Mouse (Mus musculus) ovary, postnatal 36 days (tissue): ENCODE measurements around the gene Cbwd1.

Source experiments
- DNase-seq: peaks from one replicate; pipeline ENCODE4 v3.0.0; 2022; ENCODE audit warnings: low spot score, mixed read lengths

Gene Cbwd1

DNA sequence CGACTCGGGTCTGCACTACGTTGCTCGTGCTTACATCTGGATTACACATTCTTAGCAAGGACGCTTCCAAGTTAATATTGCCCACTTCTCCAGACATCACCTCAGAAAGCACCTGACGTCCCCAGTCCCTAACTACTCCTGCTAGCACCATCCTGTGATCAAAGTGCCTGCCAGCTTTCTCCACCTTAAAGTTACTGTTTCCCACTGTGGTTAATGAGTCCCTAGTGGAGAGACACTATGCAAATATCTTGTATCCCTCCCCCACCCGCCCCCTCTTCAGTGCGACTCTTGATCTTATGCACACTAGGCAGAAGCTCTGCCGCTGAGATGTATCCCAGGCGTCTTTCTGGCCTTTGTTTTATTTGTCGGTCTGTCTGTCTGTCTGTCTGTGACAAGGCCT lies 16.6 kb upstream of the Cbwd1 start:
- no peak for DNase-seq

DNA sequence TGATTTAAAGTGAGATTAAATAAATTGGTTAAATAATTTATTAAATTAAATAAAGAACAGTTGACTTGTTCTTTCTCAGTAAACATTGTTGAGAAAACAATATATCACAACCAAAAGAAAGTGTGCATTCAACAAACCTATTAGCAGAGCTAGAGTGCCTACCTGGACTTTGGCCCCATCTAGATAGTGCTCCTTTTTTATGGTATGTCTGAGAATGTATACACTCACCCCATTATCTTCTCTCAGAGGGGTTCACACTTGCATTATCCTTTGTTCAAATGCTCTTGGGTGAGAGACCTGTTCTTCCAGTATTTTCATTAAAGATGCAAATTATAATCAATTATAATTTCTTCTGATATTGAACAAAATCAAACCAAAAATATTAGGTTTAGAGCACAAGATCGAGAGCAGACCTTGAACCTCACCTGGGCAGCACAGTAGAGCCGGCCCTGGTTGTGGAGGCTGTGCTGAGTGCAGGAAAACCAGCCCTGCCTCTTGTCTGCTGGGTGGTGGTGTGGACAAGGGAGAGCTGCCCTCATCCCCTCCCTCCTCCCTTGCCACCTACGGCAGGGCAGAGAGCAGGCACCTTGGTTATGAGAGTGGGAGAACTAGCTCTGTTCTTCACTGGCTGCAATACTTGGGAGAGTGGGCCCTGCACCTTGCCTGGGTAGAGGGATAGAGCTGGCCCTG lies 11.4 kb upstream of the Cbwd1 start:
- DNase-seq, result no peak

DNA sequence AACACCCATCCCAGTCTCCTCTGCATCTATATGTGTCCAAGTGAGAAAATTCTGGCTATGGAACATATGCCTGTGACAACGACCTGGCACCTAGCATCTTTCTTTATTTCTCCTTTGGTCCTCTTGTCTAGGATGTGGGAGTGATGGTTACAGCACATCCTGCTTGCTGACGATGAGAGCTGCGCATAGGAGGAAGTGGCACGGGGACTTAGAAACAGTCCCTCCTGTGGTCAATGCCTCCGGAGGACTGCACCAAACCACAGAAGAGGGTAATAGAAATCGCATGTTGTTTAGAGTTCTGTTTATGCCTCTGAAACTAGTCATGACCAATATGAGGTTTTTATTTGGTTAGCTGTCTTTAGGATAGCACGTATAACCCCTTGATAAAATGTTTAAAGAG lies 9.9 kb upstream of the Cbwd1 start:
- DNase-seq, result no peak

DNA sequence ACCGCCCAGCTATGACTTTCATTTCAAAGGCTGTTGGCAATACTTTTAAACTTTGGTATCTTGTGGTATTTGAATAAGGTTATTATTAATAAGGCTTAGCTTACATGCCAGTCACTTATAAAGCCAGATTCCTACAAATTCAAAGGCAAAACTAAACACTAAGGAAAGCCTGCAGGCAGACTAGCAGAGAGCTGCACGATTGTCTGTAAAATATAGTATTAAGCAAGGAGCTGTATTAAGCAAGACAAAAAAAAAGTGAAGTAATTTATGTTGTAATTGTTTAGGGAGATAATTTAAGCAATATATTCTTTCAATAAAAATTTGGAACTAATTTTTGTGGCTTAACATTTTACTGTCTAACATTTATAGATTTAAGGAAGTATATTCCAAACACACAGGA lies 5.5 kb upstream of the Cbwd1 start:
- no peak for DNase-seq

DNA sequence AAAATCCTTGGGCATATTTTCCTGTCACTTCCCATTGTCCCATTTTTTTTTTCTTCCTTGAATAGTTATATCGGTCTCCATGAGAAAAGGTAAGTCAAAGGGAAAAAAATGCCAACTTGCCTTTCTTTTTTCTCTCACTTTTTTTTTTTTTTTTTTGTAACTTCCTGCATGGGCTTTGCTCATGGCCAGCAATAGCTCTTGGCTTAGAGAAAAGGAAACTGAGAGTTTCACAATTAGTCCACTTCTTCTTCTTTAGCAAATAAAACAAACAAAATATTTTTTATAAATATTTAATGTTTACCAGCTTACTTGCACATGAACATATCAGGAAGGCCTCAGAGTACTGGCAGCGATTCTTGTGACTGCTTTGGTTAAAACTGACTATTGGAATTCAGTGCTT lies 4.8 kb upstream of the Cbwd1 start:
- no peak for DNase-seq

DNA sequence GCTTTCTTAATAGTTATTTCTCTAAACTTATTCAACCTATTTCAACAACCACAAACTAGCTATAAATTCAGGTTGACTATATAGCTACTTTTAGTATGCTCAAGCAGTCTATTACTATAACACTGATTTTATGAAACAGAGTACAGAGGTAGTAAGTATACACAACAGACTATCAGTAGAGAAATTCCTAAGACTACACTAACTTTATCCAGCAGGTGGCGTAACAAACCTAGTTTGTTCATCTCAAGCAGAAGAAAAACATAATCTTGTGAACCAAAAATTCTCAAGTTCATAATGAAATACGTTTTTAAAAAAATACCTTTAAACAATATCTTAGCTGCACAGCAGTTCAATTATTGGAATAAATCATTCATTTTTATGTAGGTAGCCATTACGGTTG lies 2.9 kb downstream of the Cbwd1 start:
- no peak for DNase-seq

DNA sequence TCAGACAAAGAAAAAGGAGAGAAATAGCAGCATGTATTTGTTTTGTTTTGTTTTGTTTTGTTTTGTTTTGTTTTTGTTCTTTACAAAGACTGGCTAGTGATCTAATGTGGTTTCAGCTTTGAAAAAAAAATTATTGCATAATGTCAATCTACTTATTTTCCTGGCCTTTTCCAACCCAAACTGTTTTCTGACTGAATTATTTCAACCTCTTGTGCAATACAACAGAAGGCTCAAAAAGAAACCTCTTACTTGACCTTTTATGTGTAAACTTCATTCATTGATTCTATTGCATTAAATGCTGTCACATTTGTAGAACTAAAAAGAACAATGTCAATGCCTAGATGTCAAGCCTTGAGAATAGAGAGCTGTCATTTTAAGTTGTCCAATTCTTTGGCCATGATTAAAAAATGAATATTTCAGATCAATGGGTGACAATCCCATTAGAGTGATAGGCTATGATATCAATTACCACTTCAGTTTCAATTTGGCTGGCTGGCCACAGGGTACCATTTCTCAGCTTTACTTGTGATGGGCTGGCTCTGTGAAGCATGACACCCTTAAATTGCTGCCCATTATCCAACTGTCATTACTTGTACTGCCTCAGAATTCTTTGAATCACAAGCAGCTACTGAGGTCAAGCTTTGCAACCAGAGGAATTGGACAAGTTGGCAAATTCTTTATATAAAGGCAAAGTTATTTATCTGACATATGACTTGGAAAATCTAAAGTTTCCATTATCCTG lies 15.7 kb downstream of the Cbwd1 start:
- no peak for DNase-seq

DNA sequence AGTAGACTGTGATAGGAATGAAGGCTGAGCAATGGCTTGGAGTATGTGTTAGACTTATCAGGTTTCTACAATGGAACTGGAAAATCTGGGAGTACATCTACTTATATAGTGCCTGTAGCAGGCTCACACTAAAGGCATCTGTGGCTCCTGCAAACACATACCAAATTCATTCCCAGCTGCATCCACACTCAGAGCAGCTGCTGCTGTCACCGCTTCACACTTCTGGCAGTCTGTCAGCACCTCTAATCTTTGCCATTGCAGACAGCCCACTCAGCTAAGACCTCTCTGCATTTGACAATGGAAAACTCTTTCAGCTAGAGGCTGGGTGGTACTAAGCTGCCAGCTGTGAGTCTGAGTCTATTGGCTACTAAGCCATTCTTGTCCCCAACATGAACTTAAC lies 24.3 kb downstream of the Cbwd1 start:
- no peak for DNase-seq

DNA sequence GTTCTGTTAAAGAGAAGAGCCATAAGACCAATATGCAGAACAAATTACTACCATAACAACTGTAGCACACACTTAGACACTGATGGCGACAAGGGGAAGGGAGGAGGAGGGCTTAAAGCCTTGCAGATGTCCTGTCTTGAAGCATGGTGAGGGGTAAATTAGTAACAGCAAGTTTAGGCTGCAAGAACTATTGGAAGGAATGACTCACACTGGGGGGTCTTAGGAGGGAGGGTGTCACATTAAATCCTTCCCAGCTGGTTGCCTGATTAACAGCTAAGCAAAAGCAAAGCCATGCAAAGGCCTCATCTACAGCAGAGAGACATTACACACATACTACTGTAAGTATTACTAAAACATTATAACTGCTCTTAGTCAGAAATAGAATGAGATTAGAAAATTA lies 32.4 kb downstream of the Cbwd1 start:
- no peak for DNase-seq

DNA sequence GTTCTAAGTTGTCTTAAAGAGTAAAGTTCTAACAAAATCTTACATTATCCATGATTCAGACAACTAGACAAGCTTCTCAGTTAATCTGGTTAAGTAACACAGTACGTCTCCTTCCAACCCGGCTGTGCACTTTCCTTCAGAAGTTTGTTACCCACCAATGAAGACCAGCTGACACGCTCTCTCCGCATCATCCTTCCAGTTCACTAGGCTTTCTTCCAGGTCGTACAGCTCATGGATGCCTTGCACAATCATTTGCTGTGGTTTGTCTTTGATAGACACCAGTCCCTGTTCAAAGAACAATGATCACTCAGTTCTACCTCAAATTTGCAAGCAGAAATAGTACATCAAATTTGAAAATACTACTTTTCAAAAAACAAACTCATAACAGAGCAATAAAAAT lies 40.5 kb downstream of the Cbwd1 start:
- DNase-seq, result no peak

DNA sequence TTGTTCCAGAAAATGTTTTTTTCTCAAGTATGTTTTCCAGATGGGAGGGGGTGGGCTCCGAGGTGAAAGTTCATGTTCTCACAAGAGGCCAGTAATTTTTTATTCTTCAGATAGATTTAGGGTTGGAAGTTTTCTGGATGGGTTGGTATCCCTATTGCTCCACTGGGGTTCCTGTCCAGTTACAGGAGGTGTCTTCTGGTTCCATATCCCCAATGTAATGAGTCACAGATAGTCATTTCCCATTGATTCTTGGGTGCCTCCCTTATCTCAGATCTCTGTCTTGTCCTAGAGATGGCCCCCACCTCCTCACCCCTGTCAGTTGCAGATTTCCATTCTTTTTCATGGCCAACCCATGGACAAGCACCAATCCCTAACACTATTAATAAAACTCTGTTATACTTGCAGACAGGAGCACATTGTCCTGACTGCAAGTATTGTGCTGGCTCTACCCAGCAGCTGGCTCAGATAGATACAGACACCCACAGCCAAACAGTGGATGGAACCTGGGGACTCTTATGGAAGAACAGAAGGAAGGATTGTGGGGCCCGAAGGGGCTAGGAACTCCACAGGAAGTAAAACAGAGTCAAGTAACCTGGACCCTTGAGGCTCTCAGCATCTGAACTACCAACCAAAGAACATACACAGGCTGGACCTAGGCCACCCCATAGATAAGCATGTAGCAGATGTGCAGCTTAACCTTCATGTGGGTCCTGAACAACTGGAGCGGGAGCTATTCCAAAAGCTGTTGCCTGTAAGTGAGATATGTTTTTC lies 52.8 kb downstream of the Cbwd1 start:
- DNase-seq, result no peak

DNA sequence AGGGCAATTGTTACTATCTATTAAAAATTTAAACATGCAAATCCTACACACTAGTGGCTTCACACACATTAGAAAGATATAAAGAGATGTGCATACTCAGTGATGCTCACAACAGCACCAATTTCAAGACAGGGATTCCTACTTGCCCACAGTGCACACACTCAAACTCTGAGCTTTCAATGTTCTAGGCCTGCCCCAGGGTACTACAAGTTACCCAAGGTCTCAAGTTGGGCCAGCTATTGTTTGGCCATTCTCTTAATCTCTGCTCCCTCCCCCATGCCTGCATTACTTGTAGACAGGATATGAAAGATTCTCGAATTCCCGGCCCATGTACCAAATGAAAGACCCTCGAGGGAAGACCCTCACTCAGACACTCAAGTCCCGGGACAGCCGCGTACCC lies 53.8 kb downstream of the Cbwd1 start:
- DNase-seq, result no peak

DNA sequence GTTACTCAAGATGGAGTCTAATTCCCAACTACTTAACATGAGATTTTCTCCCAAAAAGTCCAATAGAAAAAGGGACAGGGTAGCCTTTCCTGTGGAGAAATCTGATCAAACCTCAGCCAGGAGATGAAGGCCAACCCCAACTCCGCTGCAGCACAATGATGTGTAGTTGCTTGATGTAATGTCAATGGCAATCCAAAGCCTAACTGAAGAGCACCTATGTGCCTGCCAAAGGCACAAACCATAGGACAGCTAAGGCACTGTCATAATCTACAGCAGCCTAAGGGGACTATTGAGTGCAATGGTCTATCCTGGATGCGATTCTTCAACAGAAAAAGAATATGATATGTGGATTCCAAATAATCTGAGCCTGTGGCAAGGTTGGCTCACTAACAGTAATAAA lies 58.6 kb downstream of the Cbwd1 start:
- DNase-seq, result no peak

DNA sequence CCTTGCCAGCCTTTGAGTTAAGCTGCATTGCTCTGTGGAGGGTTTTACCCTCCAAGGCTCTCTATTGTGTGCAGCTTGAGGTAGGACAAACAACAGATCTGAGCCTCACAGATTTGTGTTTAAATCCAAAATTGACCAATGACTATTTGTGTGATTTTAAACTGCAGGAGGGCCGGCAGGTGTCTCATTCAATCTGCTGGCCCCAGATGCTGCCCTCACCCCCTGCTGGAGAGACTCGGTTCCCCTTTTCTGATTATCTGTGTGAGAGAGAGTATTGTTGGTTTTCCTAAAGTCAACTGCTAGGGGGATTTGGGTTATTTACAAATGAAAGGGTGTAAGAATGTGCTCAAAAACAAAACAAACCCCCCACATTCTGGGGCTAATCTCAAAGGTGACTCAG lies 59.2 kb downstream of the Cbwd1 start:
- DNase-seq, result no peak

DNA sequence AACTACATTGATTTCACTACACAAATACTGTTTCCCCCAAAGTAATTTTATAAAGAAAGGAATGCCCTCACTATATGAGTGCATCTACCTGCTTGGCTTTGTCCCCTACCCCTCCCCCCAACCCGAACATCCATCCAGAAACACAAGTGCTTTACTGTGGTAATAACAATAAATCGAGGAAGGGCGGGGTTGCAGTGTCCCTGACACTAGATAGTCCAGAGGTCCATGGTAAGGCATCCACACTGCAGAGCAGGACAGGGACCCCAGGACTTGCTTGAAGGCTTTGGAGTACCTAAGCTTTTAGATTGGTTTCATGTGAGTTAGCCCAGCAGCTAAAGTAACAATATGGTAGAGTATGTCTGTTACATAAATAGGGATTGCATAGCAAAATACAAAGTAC lies 59.7 kb downstream of the Cbwd1 start:
- DNase-seq, result no peak

DNA sequence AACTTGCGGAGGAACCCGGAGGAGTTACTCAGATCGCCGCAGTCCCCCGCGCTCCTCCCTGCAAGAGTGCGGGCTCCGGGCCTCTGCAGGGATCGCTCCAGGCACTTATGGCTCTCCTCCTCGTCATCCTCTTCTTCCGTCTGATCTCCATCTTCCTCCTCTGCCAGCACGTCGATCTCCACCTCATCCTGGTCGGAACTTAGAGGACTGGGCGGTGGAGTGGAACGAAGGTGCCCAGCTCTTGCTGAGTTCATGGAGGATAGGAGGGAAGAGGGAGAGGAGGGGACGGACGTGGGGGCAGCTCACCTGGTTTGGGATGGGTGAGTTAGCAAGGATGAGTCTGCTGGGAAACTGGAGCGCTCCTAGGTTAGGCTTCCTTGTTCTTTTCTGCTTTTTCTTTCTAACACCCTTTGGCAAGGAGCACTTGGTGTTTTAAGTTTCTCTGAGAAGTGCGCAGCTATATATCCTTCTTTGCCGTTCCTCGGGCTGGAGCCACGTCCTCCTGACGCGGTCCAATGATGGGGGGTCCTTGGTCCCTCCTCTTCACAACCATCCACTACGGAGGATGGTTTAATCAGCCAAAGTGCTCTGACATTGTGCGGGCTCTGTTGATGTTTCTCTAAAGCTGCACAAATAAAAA lies 60.7 kb downstream of the Cbwd1 start, which contains the start of gene Foxd4:
Gene Foxd4 (minus strand): TSS at position 617 of the 640 bp plus-strand sequence.
- DNase-seq, result no peak

DNA sequence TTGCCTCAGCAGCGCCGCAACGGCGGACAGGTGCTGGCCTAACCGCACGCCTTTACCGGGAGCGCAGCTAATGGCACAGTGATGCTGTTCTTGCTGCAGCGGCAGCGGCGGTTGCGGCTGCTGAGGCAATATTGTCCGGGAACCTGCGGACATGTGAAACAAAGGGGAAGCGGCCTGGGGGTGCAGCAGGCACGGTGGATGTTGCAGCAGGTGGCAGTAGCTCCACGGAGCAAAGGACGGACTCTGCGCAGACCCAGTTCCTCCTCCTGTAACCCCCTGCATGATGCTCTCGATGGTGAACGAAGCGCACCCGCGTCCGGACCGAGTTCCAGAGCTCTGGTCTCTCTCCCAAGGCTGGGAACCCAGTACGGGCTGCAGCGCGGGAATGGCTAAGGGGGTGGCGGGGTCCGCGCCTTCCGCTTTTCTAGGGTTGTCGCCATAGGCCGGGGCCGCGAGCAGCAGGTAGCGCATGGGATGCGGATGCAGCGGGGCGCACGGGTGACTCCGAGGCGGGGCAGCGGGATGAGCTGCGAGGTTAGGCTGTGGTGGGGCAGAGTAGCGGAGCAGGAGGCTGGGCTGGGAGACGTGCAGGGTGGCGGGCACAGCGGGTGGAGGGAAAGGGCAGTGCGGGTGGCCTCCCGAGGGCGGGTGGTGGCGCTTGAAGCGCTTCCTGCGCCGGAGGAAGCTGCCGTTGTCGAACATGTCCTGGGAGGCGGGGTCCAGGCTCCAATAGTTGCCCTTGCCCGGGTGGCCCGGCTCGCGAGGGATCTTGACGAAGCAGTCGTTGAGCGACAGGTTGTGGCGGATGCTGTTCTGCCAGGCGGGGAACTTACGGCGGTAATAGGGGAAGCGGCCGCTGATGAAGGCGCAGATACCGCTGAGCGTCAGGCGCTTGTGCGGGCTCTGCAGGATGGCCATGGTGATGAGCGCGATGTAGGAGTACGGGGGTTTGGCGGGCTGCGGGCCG lies 61.5 kb downstream of the Cbwd1 start:
- no peak for DNase-seq

DNA sequence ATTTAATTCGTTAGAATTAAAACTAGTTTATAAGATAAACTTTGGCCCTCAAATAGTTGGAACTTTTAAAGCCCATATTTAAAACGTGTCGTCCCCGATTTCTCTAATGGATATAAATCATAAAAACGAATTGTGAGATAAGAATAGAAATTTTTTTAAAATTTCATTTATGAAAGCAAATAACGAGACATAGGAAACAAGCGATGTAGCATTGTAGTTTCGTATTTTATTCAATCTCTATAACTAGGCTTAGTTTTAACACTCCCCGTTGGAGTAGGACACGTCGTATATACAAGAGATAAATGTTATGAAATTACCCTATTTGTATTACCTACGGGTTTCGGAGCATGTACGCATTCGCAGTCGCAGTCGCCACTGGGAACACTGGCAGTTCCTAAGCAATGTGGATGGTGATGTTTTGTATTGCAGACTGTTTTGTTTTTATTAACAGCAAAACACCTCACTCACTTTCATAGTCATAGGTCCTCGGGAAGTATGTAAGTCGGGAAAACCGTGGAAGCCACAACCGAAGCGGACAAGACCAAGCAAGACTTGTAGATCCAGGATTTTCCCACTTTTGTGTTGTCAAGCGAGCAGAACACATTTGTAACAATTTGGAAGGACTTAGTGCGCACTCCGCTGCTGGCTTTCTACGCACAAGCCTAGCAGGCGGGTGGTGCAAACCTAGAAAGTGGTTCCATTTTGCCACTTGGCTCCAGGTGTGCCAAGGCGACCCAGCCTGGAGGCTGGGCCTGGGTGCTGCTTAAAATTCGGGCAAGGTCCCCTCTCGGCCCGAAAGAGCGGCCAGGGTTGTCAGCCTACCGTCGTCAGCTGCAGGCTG lies 62.5 kb downstream of the Cbwd1 start:
- DNase-seq, result no peak

DNA sequence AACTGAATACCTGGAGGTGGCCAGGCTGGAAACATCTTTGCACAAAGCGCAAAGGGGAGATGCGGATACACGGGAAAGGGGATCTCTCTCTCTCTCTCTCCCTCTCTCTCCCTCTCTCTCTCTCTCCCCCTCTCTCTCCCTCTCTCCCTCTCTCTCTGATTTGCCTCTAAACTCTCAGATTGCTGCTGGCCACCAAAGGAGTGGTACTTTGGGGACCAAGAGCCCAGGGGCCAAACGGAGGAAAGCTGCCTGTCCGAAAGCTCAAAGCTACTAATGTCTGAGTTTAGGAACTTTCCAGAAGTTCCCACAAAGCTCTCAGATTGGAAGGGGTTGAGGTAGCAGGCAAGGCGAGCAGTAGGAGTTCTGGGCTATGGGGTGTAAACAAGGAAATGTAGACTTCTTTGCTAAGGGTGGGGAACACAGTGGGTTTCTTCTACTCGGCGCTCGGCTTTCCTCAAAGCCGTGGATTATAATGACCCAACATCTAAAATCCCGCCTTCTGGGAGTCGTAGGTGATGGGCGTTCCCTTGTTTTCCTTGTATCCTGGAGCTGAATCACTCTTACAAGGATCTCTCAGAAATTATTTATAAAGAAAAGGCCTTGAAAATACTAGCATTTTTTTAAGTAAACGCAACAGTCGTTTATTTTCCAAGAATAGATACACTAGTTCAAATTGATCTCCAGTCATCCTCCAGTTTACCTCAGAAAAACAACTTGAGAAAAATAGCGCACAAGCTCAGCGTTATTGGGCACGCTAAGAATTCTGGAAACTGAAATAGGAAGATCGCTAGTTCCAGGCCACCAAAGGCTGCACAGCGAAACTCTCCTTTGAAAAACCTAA lies 63.3 kb downstream of the Cbwd1 start:
- no peak for DNase-seq
